Mouse (Mus musculus): Measurements from ENCODE around the gene Coa4. TPM values are rescaled to one million over a fixed set of nuclear protein-coding genes. Genes with fewer than 3 reads are reported as not detected.

Gene Coa4
- polyA plus RNA-seq (2012; ENCODE audit: insufficient read depth, insufficient read length, missing spikeins): 25.9 and 29.7 TPM in 2 replicates

DNA sequence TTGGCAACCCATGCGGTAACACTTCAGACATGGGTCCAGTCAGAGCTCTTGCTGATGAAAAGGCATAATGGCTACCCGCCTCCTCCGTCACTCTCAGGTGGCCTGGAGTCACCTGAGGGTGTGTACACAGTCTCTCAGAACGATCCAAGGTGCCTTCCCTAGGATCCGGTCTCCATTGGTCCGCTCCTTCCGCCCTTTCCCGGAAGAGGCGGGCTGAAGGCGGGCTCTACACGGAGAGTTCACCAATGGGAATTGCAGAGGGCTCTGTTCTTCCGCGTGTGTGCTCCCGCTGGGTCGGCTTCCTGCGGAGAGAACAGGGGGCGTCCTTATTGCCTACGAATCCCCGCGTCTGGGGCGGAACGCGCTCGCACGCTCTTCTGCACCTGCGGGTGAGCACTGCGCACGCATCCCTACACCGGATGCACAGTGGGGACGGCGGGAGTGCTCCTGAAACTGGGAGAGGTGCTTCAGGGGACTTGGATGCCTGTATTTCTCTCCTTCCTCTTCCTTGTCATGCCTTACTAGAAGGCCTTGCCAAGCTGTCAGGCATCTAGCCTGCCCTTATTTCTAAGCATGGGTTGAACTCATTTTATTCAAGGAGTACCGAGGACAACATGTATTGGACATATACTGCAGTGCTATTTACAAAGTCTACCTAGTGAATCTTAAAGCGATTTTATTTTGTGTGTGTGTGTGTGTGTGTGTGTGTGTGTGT, at the start of gene Coa4:
Gene Coa4, plus strand, starts transcription at position 268 of the 715 bp plus-strand sequence.
- TF ChIP-seq CTCF (IDR thresholded peaks at IDR 0.05; ENCODE audit: low read depth, low read length) (no peak), POLR2A (IDR thresholded peaks at IDR 0.05; ENCODE audit: borderline replicate concordance, low read depth, low read length) (no peak)
- Histone ChIP-seq H3K4me3 (ENCODE audit: insufficient read depth, low read length) (peak within 1 kb of the TSS; percentile 95), H3K27ac (ENCODE audit: insufficient read depth, low read depth, low read length) (peak within 1 kb of the TSS; percentile 86), H3K4me1 (ENCODE audit: control insufficient read depth, insufficient read depth, low read length) (peaks cover 38% of the 10 kb centered on the region)

- H3K27ac ChIP-seq (ENCODE audit: insufficient read depth, low read depth, low read length): no peak overlapping the region
- H3K4me1 ChIP-seq (ENCODE audit: control insufficient read depth, insufficient read depth, low read length): peaks cover 24% of the 10 kb centered on the region
- no peak overlapping the region for H3K4me3 ChIP-seq (ENCODE audit: insufficient read depth, low read length)
- TF ChIP-seq CTCF (IDR thresholded peaks at IDR 0.05; ENCODE audit: low read depth, low read length): no peak
- TF ChIP-seq POLR2A (IDR thresholded peaks at IDR 0.05; ENCODE audit: borderline replicate concordance, low read depth, low read length): no peak
These were observed 49.6 kb upstream of the Coa4 start for GRCm38 (mm10) chr7:100487301-100487700.

DNA sequence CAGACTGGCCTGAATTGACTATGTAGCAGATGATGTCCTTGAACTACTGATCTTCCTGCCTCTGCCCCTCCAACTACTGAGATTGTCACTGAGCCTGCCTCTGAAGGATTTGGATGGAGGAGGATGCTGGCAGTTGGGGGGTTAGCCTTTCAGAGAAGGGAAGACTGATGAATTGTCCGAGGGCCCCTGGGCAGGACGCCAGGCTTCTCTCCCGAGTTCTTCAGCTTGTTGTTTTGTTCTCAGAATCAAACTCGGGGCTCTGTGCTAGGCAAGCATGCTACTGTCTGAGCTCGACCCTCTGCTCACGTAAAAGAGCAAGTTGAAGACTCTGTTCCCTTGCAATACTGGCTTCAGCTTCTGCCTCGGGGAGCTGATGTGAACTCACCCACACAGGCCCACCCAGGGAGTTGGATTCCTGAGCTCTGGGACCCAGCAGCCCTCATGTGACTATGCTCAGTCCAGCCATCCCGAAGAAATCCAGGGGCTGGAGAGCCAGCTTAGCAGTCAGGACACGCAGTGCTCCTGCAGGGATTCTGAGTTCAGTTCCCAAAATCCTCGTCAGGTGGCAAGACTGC, 48.3 kb upstream of the Coa4 start:
- Histone ChIP-seq H3K27ac (ENCODE audit: insufficient read depth, low read depth, low read length) (no peak overlapping the region), H3K4me3 (ENCODE audit: insufficient read depth, low read length) (no peak overlapping the region), H3K4me1 (ENCODE audit: control insufficient read depth, insufficient read depth, low read length) (peaks cover 21% of the 10 kb centered on the region)
- TF ChIP-seq POLR2A (IDR thresholded peaks at IDR 0.05; ENCODE audit: borderline replicate concordance, low read depth, low read length): no peak
- TF ChIP-seq CTCF (IDR thresholded peaks at IDR 0.05; ENCODE audit: low read depth, low read length): no peak

DNA sequence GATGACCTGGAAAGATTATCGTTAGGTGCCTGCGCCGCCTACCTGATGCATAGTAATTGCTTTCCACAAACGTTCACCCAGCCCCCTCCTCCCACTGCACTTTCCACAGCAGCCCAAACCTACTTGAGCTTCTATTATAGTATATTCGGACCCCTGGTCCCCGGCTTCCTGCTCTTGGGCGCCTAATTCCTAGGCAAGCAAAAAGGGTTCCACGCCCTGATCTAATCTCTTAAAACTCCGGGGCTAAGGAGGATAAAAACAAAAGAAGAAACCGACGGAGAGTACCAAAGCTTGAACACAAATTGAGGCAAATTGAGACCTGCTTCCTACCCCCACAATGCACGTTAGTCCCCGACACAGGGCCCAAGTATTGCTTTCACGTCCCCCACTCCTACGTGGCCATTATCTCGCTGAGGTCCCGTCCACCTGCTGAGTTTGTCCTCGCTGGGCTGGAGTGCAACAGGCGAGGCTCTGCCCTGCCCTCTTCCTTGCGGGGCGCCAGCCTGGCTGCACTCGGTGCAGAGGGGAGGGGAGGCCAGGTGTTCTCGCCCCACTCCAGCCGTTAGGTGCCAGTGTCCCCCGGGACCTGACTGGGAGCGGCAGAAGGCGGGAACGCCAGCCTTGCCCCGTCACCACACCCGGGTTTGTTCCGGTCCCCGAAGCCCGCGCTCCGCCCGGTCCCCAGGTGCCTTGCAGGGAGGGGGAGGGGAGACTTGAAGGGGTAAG, 44.3 kb upstream of the Coa4 start:
- H3K27ac ChIP-seq (ENCODE audit: insufficient read depth, low read depth, low read length): peak overlapping the region; percentile 17; the same call in 1 of the 2 replicates
- peaks cover 19% of the 10 kb centered on the region for H3K4me1 ChIP-seq (ENCODE audit: control insufficient read depth, insufficient read depth, low read length)
- TF ChIP-seq CTCF (IDR thresholded peaks at IDR 0.05; ENCODE audit: low read depth, low read length): no peak
- TF ChIP-seq POLR2A (IDR thresholded peaks at IDR 0.05; ENCODE audit: borderline replicate concordance, low read depth, low read length): no peak
- H3K4me3 ChIP-seq (ENCODE audit: insufficient read depth, low read length): peak overlapping the region; percentile 65

- Histone ChIP-seq H3K4me3 (ENCODE audit: insufficient read depth, low read length) (peak within 1 kb of the TSS; percentile 65), H3K4me1 (ENCODE audit: control insufficient read depth, insufficient read depth, low read length) (peaks cover 20% of the 10 kb centered on the region), H3K27ac (ENCODE audit: insufficient read depth, low read depth, low read length) (peak within 1 kb of the TSS; percentile 97)
- TF ChIP-seq POLR2A (IDR thresholded peaks at IDR 0.05; ENCODE audit: borderline replicate concordance, low read depth, low read length): peak; percentile 98
- no peak for TF ChIP-seq CTCF (IDR thresholded peaks at IDR 0.05; ENCODE audit: low read depth, low read length)
These were observed 43.8 kb upstream of the Coa4 start, which contains the start of gene Ucp2 for GRCm38 (mm10) chr7:100493117-100493483. Gene Ucp2 (plus strand): TSS chr7:100493337.

DNA sequence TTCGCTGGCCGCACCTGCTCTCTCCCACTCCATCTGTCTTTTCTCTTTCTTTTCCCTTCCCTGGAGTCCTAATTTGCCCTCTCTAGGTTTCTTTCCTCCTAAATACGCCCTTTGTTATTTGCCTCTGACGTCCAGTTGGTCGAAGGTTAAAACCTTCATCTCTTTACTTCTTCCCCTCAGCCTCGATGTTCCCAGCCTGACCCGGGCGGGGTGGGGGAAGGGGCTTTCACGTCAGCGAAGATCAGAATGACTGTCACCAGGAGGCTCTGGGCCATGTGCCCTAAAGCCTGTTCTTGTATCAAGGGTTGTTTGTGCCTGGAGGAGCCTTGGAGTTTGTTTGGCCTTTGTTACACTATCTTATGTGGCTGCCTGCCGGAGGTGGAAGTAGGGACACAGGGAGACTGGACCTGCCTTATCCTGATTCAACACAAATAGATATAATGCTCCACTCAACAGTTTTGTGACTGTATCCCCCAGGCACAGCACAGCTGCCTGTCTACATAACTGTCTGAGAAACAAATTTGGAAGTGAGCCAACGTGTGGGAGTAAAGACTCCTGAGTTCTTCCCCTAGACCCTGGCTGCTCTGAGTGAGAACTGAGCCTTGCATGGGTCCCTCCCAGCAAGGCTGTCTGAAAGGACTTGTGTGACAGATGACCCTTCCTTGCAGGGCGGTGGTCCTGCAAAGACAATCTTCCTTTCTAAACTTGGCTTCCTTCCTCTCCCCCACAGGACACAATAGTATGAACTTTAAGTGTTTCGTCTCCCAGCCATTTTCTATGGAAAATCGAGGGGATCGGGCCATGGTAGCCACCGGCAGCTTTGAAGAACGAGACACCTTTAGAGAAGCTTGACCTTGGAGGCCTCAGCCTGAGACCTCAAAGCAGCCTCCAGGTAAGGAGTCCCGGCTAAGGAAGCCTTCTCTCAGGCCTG, 43.1 kb upstream of the Coa4 start:
- H3K4me3 ChIP-seq (ENCODE audit: insufficient read depth, low read length): peak overlapping the region; percentile 65
- TF ChIP-seq CTCF (IDR thresholded peaks at IDR 0.05; ENCODE audit: low read depth, low read length) (no peak), POLR2A (IDR thresholded peaks at IDR 0.05; ENCODE audit: borderline replicate concordance, low read depth, low read length) (no peak)
- peak overlapping the region; percentile 97 for H3K27ac ChIP-seq (ENCODE audit: insufficient read depth, low read depth, low read length)
- peaks cover 26% of the 10 kb centered on the region for H3K4me1 ChIP-seq (ENCODE audit: control insufficient read depth, insufficient read depth, low read length)

DNA sequence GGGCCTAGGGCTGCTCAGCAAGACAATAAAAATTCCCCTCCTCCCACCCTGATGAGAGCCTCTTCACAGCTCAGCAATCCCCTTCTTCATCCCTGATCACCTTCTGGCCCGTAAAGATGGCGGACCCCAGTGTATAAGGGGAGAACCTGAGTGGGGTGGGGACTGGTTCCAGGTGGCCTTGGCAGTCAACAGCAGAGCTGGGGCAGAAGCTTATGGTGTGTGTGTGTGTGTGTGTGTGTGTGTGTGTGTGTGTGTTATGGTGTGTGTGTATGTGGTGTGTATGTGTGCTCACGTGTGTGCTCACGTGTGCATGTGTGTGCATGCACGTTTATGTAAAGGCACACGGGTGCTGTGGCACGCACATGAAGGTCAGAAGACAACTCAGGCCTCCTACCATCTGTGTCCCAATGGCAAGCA, 42.4 kb upstream of the Coa4 start:
- peaks cover 29% of the 10 kb centered on the region for H3K4me1 ChIP-seq (ENCODE audit: control insufficient read depth, insufficient read depth, low read length)
- TF ChIP-seq POLR2A (IDR thresholded peaks at IDR 0.05; ENCODE audit: borderline replicate concordance, low read depth, low read length) (no peak), CTCF (IDR thresholded peaks at IDR 0.05; ENCODE audit: low read depth, low read length) (no peak)
- peak overlapping the region; percentile 65 for H3K4me3 ChIP-seq (ENCODE audit: insufficient read depth, low read length)
- H3K27ac ChIP-seq (ENCODE audit: insufficient read depth, low read depth, low read length): peak overlapping the region; percentile 97

GRCm38 (mm10) chr7:100495042-100495441, 41.8 kb upstream of the Coa4 start:
- Histone ChIP-seq H3K4me1 (ENCODE audit: control insufficient read depth, insufficient read depth, low read length) (peaks cover 33% of the 10 kb centered on the region), H3K27ac (ENCODE audit: insufficient read depth, low read depth, low read length) (peak overlapping the region; percentile 97), H3K4me3 (ENCODE audit: insufficient read depth, low read length) (peak overlapping the region; percentile 65)
- no peak for TF ChIP-seq POLR2A (IDR thresholded peaks at IDR 0.05; ENCODE audit: borderline replicate concordance, low read depth, low read length)
